Mouse (Mus musculus): ENCODE results near the gene Usp15.

Usp15 gene

GRCm38 (mm10) chr10:123175771-123176170 is 21.0 kb downstream of the Usp15 start:
- DNase-seq (ENCODE audit: low read depth, low spot score) = no peak

DNA sequence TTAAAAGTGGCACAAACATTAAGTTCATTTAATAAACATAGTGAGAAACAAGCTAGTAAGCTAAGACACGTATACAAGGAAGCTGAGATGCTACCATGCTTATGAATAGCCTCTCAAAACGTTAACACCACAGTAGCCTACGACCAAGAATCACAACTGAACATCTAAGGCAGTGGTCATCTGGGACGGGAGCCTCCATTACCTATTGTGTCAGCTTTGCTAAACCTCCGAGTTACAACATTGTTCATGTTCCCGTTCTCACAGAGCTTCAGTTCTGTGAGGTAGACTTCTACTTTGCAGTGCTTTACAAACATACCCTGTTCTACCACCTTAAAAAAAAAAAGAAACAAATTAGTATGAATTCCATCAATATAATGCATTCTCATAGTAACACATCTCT is 25.9 kb downstream of the Usp15 start:
- DNase-seq (ENCODE audit: low read depth, low spot score) = no peak

GRCm38 (mm10) chr10:123165542-123165941 is 31.3 kb downstream of the Usp15 start:
- DNase-seq (ENCODE audit: low read depth, low spot score) = no peak

DNA sequence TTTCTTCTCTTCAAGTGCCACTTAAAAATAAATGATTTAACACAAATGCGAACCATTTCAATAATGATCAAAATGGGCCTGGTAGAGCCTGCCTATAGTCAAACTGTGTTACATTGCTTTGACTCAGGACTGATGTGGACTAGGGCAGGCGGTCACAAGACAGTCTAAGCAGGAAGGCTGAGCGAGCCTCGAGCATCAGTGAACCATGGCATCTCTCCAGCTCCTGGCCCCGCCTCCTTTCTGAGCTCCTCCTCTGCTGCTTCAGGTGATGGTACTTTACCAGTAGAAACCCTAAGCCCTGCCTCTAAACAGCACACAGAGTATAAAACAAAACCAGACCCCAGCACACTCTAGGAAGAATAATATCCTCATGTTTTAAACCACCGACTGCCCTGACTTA is 36.3 kb downstream of the Usp15 start:
- no peak for DNase-seq (ENCODE audit: low read depth, low spot score)

DNA sequence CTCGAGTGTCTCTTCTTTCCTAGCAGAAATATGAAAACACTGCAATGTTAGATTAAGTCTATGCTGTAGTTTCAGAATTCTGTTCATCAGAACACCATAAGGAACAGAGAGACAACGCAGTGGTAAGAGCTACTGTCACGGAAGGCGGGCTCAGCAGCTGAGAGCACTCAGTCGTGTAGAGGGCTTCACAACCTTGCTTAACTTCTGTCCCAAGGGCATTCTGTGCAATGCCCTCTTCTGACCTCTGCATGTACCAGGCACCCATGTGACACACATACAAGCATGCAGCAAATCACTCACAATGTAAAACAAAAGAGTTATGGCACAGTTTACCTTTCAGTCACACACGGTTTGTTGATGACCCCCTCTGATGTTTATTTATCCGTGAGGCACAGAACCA is 37.5 kb downstream of the Usp15 start:
- DNase-seq (ENCODE audit: low read depth, low spot score) = no peak

DNA sequence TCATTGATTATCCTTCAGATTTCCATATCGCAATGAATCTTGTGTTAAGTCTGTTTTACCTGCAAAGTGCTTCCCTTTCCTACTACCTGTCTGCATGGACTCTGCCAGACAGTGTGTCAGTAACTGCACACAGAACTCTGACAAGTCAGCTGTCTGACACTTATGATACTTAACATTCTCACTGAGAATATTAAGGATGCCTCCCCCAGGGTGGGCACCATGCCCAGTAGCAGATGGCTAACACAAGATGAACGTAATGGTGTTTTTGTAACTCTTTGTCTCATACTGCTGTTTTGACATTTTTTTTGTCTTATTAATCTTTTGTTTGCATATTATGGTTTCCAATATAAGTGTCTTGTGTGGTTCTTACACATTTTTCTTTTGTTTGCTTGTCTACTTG is 40.4 kb downstream of the Usp15 start:
- DNase-seq (ENCODE audit: low read depth, low spot score) = no peak

DNA sequence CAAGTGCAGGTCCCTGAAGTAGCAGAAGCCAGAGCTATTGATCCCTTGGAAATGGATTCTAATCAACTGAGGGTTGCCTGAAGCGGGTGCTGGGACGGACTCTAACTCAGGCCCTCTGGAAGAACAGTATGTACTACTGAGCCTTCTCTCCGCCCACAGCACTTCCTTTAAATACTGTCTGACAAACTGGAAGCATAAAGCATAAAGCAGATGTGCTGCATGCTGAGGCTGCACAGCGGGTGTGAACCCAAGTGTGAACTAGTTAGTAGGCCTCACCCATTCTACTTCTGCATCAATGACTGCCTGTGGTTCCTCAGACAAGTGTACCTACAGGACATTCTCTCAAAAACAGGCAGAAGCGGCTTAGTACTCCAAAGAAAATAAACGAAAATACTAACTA is 41.0 kb downstream of the Usp15 start:
- DNase-seq (ENCODE audit: low read depth, low spot score) = no peak

GRCm38 (mm10) chr10:123153321-123153720 is 43.5 kb downstream of the Usp15 start:
- no peak for DNase-seq (ENCODE audit: low read depth, low spot score)

GRCm38 (mm10) chr10:123148025-123148814 is 48.6 kb downstream of the Usp15 start:
- DNase-seq (ENCODE audit: low read depth, low spot score) = no peak

DNA sequence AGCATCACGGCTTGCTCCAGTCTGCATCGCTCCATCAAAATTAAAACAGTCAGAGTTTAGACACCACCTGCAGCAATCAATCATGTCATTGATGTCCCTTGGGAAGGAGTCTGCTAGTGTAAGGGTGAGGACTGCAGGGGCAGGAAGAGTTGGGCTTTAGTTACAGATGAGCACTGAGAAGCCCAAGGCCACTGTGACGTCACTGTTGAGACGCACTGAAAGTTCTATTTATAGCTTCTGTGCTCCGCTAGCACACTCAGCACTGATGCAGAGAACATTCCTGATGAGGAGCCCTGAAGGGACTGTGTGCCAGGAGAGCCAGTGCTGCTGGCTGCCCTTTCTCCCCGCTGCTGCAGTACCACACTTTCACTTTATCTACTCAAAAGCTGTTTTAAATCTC is 49.6 kb downstream of the Usp15 start:
- no peak for DNase-seq (ENCODE audit: low read depth, low spot score)

DNA sequence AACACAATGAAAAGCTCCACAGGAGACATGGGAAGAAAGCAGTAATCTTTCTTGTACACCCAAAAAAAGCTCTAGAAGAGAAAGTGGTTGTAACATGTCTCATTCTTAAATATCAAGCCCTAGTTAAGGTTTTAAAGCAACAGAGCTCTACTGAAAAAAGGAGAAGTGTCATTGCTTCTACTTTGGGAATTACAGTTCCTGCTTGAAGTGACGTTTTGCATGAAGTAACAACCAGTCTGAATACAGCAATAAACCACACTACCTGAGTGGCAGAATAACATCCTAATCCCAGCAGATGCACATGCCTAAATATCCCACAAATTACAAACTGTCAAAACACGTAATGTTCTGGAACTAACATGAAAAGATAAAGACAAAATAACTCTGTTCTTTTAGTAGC is 50.4 kb downstream of the Usp15 start:
- DNase-seq (ENCODE audit: low read depth, low spot score) = no peak

DNA sequence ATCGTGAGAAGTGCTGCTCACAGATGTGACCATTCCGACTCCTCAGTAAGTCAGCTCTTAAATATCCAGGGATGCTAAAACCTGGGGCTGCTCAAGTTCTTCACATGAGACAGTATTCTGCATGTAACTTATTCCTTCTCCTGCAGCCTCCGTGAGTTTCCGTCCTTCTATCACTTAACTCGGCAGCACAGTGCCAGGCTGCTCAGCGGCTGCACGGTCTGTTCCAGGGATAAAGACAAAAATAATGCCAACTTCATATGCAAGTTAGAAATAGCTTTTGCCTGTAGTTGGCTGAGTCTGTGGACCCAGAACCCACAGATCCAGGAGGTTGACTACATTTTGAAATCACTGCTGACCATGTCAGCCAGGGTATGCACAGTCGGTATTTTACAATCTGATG is 52.5 kb downstream of the Usp15 start:
- no peak for DNase-seq (ENCODE audit: low read depth, low spot score)

DNA sequence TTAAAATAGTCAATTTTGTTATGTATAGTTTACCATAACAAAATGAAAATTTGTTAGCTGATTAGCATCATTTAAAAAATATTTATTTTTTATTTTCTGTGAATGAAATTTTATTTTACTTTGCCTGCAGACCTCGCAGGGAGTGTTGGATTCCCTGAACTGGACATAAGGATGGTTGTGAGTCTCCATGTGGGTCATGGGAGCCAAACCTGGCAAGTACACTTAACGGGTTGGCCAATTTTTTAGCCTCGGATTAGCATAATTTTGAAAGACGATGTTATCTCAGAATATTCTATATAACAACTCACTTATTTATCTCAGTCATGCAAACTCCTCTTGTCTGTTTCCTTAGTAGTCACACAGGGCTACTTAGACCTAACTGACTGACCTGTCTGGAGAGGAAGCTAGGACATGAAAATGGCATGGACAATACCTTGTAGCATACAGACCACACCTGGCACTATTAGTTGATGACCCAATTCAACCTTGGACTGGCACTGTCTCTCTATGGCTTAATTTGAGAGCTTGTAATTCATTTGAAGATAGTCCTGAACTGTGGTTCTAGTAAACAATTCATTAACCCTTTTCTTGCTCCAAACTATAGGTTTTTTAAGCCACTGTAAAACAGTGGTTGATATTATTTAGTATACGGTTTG is 54.3 kb downstream of the Usp15 start:
- DNase-seq (ENCODE audit: low read depth, low spot score) = no peak

- DNase-seq (ENCODE audit: low read depth, low spot score) = no peak
These were observed 61.0 kb downstream of the Usp15 start for GRCm38 (mm10) chr10:123135818-123136217.

- DNase-seq (ENCODE audit: low read depth, low spot score) = no peak
These were observed 65.3 kb downstream of the Usp15 start for GRCm38 (mm10) chr10:123131487-123131886.

DNA sequence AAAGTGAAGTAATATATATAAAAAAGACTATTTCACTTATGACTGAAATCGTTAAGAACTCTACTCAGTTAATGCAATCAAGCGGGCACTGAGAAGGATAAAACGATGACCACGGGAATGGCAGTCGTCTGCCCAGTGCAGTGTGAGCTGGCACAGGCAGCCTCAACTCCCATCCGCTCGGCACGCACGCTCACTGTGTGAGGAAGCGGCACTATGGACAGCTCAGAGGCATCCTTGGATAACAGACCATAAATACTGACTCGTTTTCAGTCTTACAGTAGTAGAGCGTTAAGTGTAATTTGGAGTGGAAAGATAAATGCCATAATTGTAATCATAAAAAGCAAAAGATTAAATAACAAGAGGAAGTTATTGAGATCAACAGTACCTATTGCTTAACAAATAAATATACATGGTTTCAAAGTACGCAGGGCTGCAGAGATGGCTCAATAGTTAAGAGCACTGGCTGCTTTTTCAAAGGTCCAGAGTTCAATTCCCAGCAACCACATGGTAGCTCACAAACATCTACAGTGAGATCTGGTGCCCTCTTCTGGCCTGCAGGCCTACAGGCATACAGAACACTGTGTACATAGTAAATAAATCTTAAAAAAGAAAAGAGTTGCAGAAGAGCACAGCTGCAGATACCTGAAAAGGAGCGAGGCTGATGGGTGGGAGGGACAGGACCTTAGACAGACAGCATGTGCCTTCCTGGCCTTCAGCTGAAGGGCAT is 76.0 kb downstream of the Usp15 start:
- no peak for DNase-seq (ENCODE audit: low read depth, low spot score)

DNA sequence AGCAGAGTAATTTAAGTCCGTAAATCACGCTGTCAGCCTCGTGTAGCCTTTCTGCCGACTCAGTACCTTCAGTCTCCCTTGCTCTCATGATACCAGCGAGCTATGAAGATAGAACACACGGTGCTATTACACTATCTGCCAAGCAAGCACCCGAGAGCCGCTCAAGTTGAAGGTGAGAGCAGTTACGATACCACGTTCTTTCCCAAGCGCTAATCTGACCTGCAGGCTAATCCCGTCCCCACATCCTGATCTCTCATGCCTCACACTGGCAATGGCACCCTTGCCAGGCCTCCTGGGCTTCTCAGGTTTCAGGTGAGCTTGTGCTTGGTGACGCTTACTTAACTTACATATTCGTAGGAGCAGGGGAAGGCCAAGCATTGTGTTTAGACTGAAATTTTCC is 79.9 kb downstream of the Usp15 start:
- DNase-seq (ENCODE audit: low read depth, low spot score) = no peak

DNA sequence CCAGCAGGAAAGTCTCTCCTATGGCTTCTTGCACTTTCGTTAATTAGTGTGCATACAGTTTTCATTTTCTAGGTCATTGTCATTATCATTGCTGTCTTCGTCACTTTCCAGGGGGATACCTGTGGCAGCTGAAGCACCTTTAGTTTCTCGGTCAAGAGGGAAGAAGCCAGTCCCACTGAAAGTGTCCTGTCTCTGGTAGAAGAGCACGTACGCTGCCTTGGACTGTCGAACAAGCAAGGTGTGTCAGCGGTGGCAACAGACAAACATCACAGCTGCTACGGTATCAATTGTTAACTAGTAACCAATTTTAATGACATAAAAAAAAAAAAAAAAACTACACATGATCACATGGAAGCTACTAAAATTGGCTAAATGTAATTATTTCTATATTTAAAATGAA is 83.3 kb downstream of the Usp15 start:
- DNase-seq (ENCODE audit: low read depth, low spot score) = no peak

DNA sequence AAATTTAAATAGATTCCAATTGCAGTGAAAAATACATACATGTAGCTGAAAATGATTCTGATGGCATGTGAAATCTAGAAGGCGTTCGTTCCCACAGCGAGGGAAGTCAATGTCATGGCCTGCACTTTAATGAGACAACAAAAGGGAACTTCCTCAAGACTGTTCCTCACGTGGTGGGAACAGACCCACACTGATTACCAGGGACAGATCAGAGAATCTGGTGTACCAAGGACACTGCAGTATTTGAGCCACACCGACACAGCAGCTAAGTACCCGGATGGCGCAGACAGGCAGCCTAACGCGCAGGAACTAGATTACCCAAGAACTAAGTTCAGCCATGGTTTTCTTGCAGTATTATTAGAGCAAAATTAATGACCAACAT is 84.0 kb downstream of the Usp15 start:
- no peak for DNase-seq (ENCODE audit: low read depth, low spot score)

DNA sequence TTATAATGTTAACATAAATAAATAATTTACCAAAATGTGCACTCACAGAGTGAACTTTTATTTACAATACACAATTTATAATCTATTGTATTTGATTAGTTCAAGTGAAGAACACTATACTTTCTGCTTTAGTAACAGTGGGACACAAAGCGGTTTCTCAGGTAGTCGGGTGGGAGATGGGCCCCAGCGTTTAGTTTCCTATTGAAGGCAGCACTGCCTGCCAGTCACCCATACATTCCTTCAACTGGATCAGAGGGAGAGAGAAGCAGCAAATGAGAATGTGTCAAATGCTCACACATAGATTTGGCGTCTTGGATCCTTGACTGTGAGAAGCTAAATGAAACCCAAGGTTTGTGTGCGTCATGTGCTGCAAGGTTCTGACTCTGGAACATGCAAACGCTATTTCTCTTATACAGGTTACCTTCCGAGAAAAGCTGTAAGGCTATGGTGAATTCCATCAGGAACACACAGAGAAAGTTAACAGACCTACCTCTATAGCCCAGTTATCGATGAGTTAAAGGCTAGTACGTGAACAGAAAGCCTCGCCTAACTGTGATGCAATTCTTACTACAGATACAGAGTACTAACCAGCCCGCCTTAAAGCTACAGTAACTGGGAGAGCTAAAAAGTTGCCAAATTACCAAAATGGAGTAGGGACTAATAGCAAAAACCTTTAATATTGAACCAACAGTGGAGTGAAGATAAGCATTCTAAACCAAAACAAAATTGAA is 84.6 kb downstream of the Usp15 start:
- DNase-seq (ENCODE audit: low read depth, low spot score) = no peak

- no peak for DNase-seq (ENCODE audit: low read depth, low spot score)
These were observed 86.2 kb downstream of the Usp15 start for GRCm38 (mm10) chr10:123110548-123110947.

DNA sequence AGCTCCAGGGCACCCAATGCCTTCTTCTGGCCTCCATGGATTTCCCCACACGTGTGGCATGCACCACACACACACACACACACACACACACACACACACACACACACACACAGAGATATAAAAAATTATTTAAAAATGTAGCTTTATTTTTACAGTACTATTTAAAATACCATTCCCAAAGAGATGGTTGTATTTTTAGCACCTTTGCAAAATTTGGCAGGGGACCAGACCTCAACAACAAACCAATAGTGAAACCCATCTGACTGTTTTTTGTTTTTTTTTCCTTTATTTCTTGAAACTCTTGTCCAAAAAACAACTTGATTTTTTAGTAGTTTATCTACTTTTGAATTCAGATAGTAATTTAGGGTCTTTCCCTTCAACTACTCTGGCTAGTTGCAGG is 88.3 kb downstream of the Usp15 start:
- no peak for DNase-seq (ENCODE audit: low read depth, low spot score)

Measured in embryo, embryonic 11.5 days (tissue).